Mouse (Mus musculus): Measurements from ENCODE around the gene Faap24. TPM values are rescaled to one million over a fixed set of nuclear protein-coding genes. Genes with fewer than 3 reads are reported as not detected.

Faap24 gene
- polyA plus RNA-seq, 1 experiment from 2014 or later: 15.0 TPM

- Histone ChIP-seq H3K9ac (ENCODE audit: low read depth, low read length) (no peak overlapping the region), H3K9me3 (replicated peaks; ENCODE audit: control insufficient read depth, low read length) (no peaks in the 10 kb centered on the region), H3K36me3 (ENCODE audit: control insufficient read depth, insufficient read depth) (no peaks in the 10 kb centered on the region), H3K27me3 (ENCODE audit: control insufficient read depth, insufficient read depth, low read depth, low read length) (no peaks in the 10 kb centered on the region), H3K4me1 (ENCODE audit: control insufficient read depth, low read depth, low read length) (no peaks in the 10 kb centered on the region; the same call in 1 of the 2 replicates), H3K4me2 (ENCODE audit: low read depth, low read length) (no peak overlapping the region), H3K4me3 (ENCODE audit: low read depth, low read length) (no peak overlapping the region), H3K27ac (ENCODE audit: low read length) (no peak overlapping the region)
- 37% methylated on average over 5 of the region's 5 CpGs for WGBS (ENCODE audit: insufficient replicate concordance)
- peak; percentile 53 for ATAC-seq (ENCODE audit: low read depth)
Measured at GRCm38 (mm10) chr7:35355303-35355872, 41.2 kb downstream of the Faap24 start.

- Histone ChIP-seq H3K36me3 (ENCODE audit: control insufficient read depth, insufficient read depth) (no peaks in the 10 kb centered on the region), H3K9ac (ENCODE audit: low read depth, low read length) (no peak overlapping the region), H3K4me2 (ENCODE audit: low read depth, low read length) (no peak overlapping the region), H3K9me3 (replicated peaks; ENCODE audit: control insufficient read depth, low read length) (no peaks in the 10 kb centered on the region), H3K4me3 (ENCODE audit: low read depth, low read length) (no peak overlapping the region), H3K27me3 (ENCODE audit: control insufficient read depth, insufficient read depth, low read depth, low read length) (no peaks in the 10 kb centered on the region), H3K4me1 (ENCODE audit: control insufficient read depth, low read depth, low read length) (no peaks in the 10 kb centered on the region; the same call in 1 of the 2 replicates), H3K27ac (ENCODE audit: low read length) (no peak overlapping the region)
- WGBS (ENCODE audit: insufficient replicate concordance): 83% methylated on average over 15 of the region's 15 CpGs
- no peak for ATAC-seq (ENCODE audit: low read depth)
Measured at GRCm38 (mm10) chr7:35353306-35353705, 43.3 kb downstream of the Faap24 start.

- no peak for ATAC-seq (ENCODE audit: low read depth)
- H3K36me3 ChIP-seq (ENCODE audit: control insufficient read depth, insufficient read depth): no peaks in the 10 kb centered on the region
- no peak overlapping the region for H3K4me2 ChIP-seq (ENCODE audit: low read depth, low read length)
- no peak overlapping the region for H3K9ac ChIP-seq (ENCODE audit: low read depth, low read length)
- WGBS (ENCODE audit: insufficient replicate concordance): 59% methylated on average over 3 of the region's 3 CpGs
- H3K4me1 ChIP-seq (ENCODE audit: control insufficient read depth, low read depth, low read length): peaks cover 6% of the 10 kb centered on the region; the same call in 1 of the 2 replicates
- H3K27ac ChIP-seq (ENCODE audit: low read length): no peak overlapping the region
- no peak overlapping the region for H3K4me3 ChIP-seq (ENCODE audit: low read depth, low read length)
- no peaks in the 10 kb centered on the region for H3K9me3 ChIP-seq (replicated peaks; ENCODE audit: control insufficient read depth, low read length)
- no peaks in the 10 kb centered on the region for H3K27me3 ChIP-seq (ENCODE audit: control insufficient read depth, insufficient read depth, low read depth, low read length)
Measured at GRCm38 (mm10) chr7:35351155-35351554, 45.5 kb downstream of the Faap24 start.

GRCm38 (mm10) chr7:35349886-35350684, 46.6 kb downstream of the Faap24 start:
- no peaks in the 10 kb centered on the region for H3K9me3 ChIP-seq (replicated peaks; ENCODE audit: control insufficient read depth, low read length)
- 55% methylated on average over 8 of the region's 8 CpGs for WGBS (ENCODE audit: insufficient replicate concordance)
- peaks cover 6% of the 10 kb centered on the region; the same call in 1 of the 2 replicates for H3K4me1 ChIP-seq (ENCODE audit: control insufficient read depth, low read depth, low read length)
- ATAC-seq (ENCODE audit: low read depth): peak; percentile 85
- H3K4me3 ChIP-seq (ENCODE audit: low read depth, low read length): no peak overlapping the region
- H3K9ac ChIP-seq (ENCODE audit: low read depth, low read length): no peak overlapping the region
- peak overlapping the region; percentile 82 for H3K27ac ChIP-seq (ENCODE audit: low read length)
- H3K4me2 ChIP-seq (ENCODE audit: low read depth, low read length): no peak overlapping the region
- H3K36me3 ChIP-seq (ENCODE audit: control insufficient read depth, insufficient read depth): no peaks in the 10 kb centered on the region
- H3K27me3 ChIP-seq (ENCODE audit: control insufficient read depth, insufficient read depth, low read depth, low read length): no peaks in the 10 kb centered on the region

DNA sequence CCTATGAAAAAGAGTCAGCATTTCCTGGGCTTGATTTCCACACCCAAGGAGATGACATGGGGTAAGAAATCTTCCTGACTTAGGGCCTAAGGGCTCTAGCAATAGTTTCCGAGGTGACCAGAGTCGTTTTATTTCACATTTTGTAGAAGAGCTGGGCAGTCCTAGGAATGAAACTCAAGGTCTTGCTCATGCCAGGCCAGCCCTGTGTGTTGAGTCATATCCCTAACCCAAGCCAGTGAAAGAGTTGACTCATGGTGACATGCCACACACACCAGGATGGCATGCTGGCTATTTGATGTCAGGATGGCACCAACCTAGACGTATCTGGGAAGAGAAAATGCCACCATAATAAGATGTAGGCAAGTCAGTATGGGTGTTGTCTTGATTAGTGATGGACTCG, 47.6 kb downstream of the Faap24 start:
- Histone ChIP-seq H3K4me3 (ENCODE audit: low read depth, low read length) (no peak overlapping the region), H3K4me2 (ENCODE audit: low read depth, low read length) (no peak overlapping the region), H3K4me1 (ENCODE audit: control insufficient read depth, low read depth, low read length) (peaks cover 6% of the 10 kb centered on the region; the same call in 1 of the 2 replicates), H3K27me3 (ENCODE audit: control insufficient read depth, insufficient read depth, low read depth, low read length) (no peaks in the 10 kb centered on the region), H3K9me3 (replicated peaks; ENCODE audit: control insufficient read depth, low read length) (no peaks in the 10 kb centered on the region), H3K9ac (ENCODE audit: low read depth, low read length) (no peak overlapping the region), H3K27ac (ENCODE audit: low read length) (no peak overlapping the region), H3K36me3 (ENCODE audit: control insufficient read depth, insufficient read depth) (no peaks in the 10 kb centered on the region)
- WGBS (ENCODE audit: insufficient replicate concordance): 59% methylated on average over 4 of the region's 4 CpGs
- no peak for ATAC-seq (ENCODE audit: low read depth)

- Histone ChIP-seq H3K27me3 (ENCODE audit: control insufficient read depth, insufficient read depth, low read depth, low read length) (no peaks in the 10 kb centered on the region), H3K27ac (ENCODE audit: low read length) (no peak overlapping the region), H3K4me1 (ENCODE audit: control insufficient read depth, low read depth, low read length) (peaks cover 6% of the 10 kb centered on the region; the same call in 1 of the 2 replicates), H3K4me3 (ENCODE audit: low read depth, low read length) (no peak overlapping the region), H3K36me3 (ENCODE audit: control insufficient read depth, insufficient read depth) (no peaks in the 10 kb centered on the region), H3K4me2 (ENCODE audit: low read depth, low read length) (no peak overlapping the region), H3K9me3 (replicated peaks; ENCODE audit: control insufficient read depth, low read length) (no peaks in the 10 kb centered on the region), H3K9ac (ENCODE audit: low read depth, low read length) (no peak overlapping the region)
- WGBS (ENCODE audit: insufficient replicate concordance): 36% methylated on average over 18 of the region's 18 CpGs
- no peak for ATAC-seq (ENCODE audit: low read depth)
Measured at GRCm38 (mm10) chr7:35347918-35348700, 48.5 kb downstream of the Faap24 start.

GRCm38 (mm10) chr7:35344785-35345330, 51.8 kb downstream of the Faap24 start:
- Histone ChIP-seq H3K27ac (ENCODE audit: low read length) (no peak overlapping the region), H3K4me2 (ENCODE audit: low read depth, low read length) (no peak overlapping the region), H3K36me3 (ENCODE audit: control insufficient read depth, insufficient read depth) (no peaks in the 10 kb centered on the region), H3K4me1 (ENCODE audit: control insufficient read depth, low read depth, low read length) (peaks cover 6% of the 10 kb centered on the region), H3K27me3 (ENCODE audit: control insufficient read depth, insufficient read depth, low read depth, low read length) (no peaks in the 10 kb centered on the region; the same call in 1 of the 2 replicates), H3K9me3 (replicated peaks; ENCODE audit: control insufficient read depth, low read length) (no peaks in the 10 kb centered on the region), H3K4me3 (ENCODE audit: low read depth, low read length) (no peak overlapping the region), H3K9ac (ENCODE audit: low read depth, low read length) (no peak overlapping the region)
- no peak for ATAC-seq (ENCODE audit: low read depth)
- whole genome bisulfite sequencing (ENCODE audit: insufficient replicate concordance): 51% methylated on average over 5 of the region's 5 CpGs

DNA sequence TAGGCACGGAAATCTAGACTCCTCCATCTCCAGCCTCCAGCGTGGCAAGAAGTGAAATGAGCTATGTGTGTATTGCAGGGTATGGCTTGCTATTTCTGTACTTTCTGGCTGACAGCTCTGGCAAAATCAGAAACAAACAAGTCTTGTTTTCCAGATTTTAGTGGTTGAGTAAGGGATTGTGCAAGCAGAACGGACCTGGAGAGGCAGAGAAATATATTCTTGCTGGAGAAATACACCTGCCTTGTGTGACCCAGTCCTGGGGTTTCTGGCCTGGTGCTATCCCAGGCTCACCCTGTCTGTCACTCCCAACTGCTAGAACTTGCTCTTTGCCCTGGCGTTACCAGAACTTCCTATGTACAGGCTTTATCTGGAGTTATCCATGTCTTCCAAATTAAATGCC, 54.1 kb downstream of the Faap24 start:
- H3K27ac ChIP-seq (ENCODE audit: low read length): peak overlapping the region; percentile 63; the same call in 1 of the 2 replicates
- ATAC-seq (ENCODE audit: low read depth): no peak
- WGBS (ENCODE audit: insufficient replicate concordance): 41% methylated on average over 4 of the region's 4 CpGs
- H3K36me3 ChIP-seq (ENCODE audit: control insufficient read depth, insufficient read depth): no peaks in the 10 kb centered on the region
- no peak overlapping the region for H3K9ac ChIP-seq (ENCODE audit: low read depth, low read length)
- H3K9me3 ChIP-seq (replicated peaks; ENCODE audit: control insufficient read depth, low read length): no peaks in the 10 kb centered on the region
- H3K4me2 ChIP-seq (ENCODE audit: low read depth, low read length): no peak overlapping the region
- H3K4me1 ChIP-seq (ENCODE audit: control insufficient read depth, low read depth, low read length): no peaks in the 10 kb centered on the region; the same call in none of the 2 replicates
- no peak overlapping the region for H3K4me3 ChIP-seq (ENCODE audit: low read depth, low read length)
- H3K27me3 ChIP-seq (ENCODE audit: control insufficient read depth, insufficient read depth, low read depth, low read length): no peaks in the 10 kb centered on the region; the same call in none of the 2 replicates
